Mouse (Mus musculus) heart, adult 9 months (tissue): Measurements from ENCODE around the gene Teddm3.
"Not testable (repeated sequence)": the region's sequence is repeated elsewhere in the genome, so short reads cannot be mapped to it uniquely, and the experiment has no call there.

Source experiments
- DNase-seq, 2 experiments: peaks; one replicate each; pipeline ENCODE4 v3.0.0; 2022; ENCODE audit warnings: low spot score in 2 of 2

Gene Teddm3

DNA sequence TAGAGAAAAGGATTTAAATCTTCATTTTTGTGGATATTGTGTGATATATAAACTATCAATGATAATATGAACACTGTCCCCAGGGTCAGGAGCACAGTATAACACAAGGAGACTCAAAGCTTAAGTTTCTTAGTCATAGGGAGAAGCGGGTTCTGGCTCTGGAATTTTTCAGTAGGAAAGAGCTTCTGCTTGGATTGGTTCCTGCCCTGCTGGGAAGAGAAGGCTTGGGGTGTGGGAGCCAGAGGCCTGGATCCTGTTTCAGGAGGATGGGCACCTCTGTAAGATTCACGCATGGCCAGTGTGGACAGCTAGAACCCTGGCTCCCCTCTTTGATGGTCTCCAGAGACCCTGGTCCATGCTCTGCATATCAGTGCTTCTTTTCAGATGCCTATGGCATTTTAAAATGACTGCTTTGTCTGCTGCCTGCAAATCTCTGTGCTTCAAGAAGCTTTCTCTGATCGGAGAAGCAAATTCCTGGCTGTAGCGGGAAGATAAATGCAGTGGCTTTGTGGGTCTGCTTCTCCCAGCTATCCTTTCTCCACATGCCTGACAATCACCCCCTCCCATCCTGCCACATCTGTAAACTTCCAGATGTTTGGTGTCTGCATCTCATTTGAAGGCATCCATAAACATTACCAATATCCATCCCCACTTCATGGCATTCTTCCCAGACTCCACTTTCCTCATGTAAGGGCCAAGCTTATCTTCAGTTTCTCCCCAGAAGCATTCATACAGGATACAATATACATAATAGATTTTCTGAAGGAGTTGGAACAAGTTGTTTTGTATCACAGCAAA, 2.0 kb downstream of the Teddm3 start:
- no peak for DNase-seq

DNA sequence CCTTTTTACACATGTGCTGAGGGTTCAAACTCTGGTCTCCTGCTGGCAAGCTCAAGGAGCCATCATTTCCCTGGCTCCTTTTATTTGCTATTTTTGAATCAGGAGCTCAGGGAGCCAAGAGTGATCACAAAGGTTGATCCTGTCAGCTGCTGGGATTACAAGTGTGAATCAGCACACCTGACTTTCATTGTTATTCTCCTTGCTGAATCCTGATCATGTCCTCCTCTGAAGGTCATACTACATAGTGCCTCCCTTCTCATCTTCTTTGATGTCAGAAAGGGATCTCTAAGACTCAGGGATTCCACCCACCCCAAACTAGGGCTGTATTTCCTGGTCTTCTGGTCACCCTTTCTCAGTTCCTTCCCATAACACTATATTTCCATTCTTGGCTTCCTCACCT, 3.9 kb downstream of the Teddm3 start:
- no peak for DNase-seq

- DNase-seq, result not testable (repeated sequence)
Observed at GRCm38 (mm10) chr16:21148451-21148850, 5.3 kb downstream of the Teddm3 start.

DNA sequence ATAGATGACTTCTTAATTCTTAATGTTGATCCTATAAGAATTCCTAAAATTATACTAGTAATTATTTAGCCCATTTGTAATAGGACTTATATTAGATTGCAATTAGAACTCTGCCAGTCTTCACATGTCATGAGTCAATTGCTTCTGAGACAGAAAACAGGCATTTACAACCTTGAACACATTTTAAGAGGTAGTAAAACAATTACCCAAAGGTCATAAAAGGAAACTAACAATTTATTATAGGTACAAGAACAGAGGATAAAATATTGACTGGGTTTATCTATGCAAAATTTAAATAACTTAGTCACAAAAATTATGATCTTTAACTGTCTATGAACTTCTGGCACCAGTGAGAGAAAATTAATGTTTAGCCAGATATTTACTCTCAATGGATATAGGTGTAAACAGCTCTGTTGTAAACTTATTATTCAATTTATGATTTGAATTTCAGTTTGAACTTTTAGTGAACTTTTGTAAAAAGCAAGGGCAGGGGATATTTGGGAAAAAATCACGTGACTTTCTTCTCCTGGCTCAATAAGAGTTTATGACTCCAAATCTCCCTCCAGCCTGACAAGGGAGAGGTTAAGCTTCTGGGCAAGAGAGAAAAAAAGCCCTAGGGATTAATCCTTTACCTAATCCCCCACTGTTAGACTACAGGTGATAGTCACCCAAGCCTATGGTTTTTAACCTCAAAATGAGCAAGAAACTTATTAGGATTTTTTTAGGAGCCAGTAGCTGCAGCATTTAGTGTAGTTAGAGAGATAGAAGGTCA, 17.3 kb downstream of the Teddm3 start:
- DNase-seq, result no peak

DNA sequence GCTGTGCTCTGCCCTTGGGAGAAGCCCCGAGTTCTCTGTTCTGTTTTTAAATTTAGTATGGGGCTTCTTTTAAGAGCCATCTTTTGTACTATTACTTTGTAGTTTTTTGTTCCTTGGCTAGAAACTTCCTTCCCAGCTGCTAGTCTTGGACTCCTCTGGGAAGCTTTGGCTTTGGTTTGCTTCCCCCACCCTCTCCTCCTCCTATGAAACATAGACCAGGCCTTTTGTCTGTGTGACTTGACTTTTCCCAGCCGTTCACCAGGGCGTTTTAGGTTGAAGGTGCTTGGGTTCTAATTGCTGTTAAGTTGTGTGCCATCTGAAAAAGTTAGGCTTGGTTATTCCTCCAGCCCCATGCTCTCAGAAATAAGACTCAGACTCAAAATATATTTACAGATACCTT, 26.1 kb downstream of the Teddm3 start:
- DNase-seq, result not testable (repeated sequence)

DNA sequence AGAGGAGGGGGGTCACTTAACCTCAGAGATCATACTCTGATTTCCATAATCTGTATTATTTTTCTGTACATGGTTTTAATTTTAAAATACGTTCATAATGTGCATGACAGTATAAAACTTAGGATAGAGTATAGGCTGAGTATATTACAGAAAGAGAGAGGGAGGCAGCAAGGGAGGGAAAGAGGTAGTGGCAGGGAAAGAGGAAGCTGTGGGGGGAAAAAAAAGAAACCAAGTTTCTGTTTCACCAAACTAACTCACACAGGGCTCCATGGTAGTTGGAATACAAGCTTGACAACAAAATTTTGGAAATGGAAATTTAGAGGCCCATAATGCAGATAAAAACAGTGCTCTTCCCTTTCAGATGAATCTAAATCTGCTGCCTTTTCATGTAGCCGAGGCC, 31.0 kb downstream of the Teddm3 start:
- not testable (repeated sequence) for DNase-seq

GRCm38 (mm10) chr16:21116078-21116477, 37.7 kb downstream of the Teddm3 start:
- DNase-seq, result no peak

GRCm38 (mm10) chr16:21109473-21109872, 44.3 kb downstream of the Teddm3 start:
- DNase-seq, result no peak
